ENCODE assay signal across 9 mouse cellular contexts in genomic region chr9:72449367-72449766, GRCm38 (mm10). TPM values are rescaled to one million over a fixed set of nuclear protein-coding genes. Genes with fewer than 3 reads are reported as not detected.
DNase-seq lines count a peak whose midpoint lies in the region; ATAC-seq lines count a peak whose summit lies in the region.
"Had no signal": no experiment of that assay in that cellular context is flagged by ENCODE, and none has a peak within 500 bp of the region (broad histone marks: within the 10 kb centered on the region; RNA-seq: fewer than 3 reads in every experiment).

No protein-coding gene starts in this region.

- ATAC-seq in neural tube, embryonic 13.5 days (ENCODE audit: low read depth): no peak
- no peak for ATAC-seq in neural tube, embryonic 15.5 days (ENCODE audit: low FRiP score)
- peak; percentile 87 for ATAC-seq in erythroblast, adult 5-6 weeks (replicated peaks; ENCODE audit: low FRiP score, poor library complexity, severe bottlenecking)
- peak; percentile 59 for ATAC-seq in megakaryocyte-erythroid progenitor cell, adult 5-6 weeks (replicated peaks; ENCODE audit: low FRiP score, low TSS enrichment, poor library complexity, severe bottlenecking)
- ATAC-seq in hindbrain, embryonic 13.5 days (ENCODE audit: low FRiP score): no peak
- no peak for ATAC-seq in cerebellum, adult (ENCODE audit: insufficient number of reproducible peaks, low FRiP score, low TSS enrichment)
- no peak for ATAC-seq in hindbrain, embryonic 14.5 days (ENCODE audit: low FRiP score)

- no peak overlapping the region for H3K4me2 ChIP-seq in neural tube, embryonic 13.5 days
- no peak overlapping the region for H3K4me2 ChIP-seq in neural tube, embryonic 15.5 days
- H3K4me2 ChIP-seq in hindbrain, embryonic 13.5 days: no peak overlapping the region
- no peak overlapping the region for H3K4me2 ChIP-seq in hindbrain, embryonic 14.5 days (replicated peaks)
- H3K4me2 ChIP-seq: limb, embryonic 13.5 days had no signal

- 0 out of 2 replicates have a peak overlapping the region, but pooled peaks have one; percentile 31 for H3K9ac ChIP-seq in neural tube, embryonic 13.5 days
- no peak overlapping the region for H3K9ac ChIP-seq in neural tube, embryonic 15.5 days (replicated peaks)
- H3K9ac ChIP-seq in hindbrain, embryonic 13.5 days: no peak overlapping the region
- no peak overlapping the region for H3K9ac ChIP-seq in hindbrain, embryonic 14.5 days
- H3K9ac ChIP-seq: limb, embryonic 13.5 days had no signal

- H3K27me3 ChIP-seq in neural tube, embryonic 13.5 days: no peaks in the 10 kb centered on the region
- no peaks in the 10 kb centered on the region for H3K27me3 ChIP-seq in neural tube, embryonic 15.5 days (replicated peaks)
- no peaks in the 10 kb centered on the region for H3K27me3 ChIP-seq in hindbrain, embryonic 13.5 days
- no peaks in the 10 kb centered on the region for H3K27me3 ChIP-seq in hindbrain, embryonic 14.5 days (ENCODE audit: control insufficient read depth, insufficient read depth, low read length)
- H3K27me3 ChIP-seq: limb, embryonic 13.5 days had no signal

- DNase-seq in kidney, adult 9 months: peak; percentile 41
- DNase-seq in hindbrain, embryonic 14.5 days (ENCODE audit: low spot score): no peak

- H3K36me3 ChIP-seq in neural tube, embryonic 13.5 days: peaks cover 24% of the 10 kb centered on the region; the same call in 1 of the 2 replicates
- no peaks in the 10 kb centered on the region for H3K36me3 ChIP-seq in neural tube, embryonic 15.5 days
- H3K36me3 ChIP-seq in hindbrain, embryonic 13.5 days: peaks cover 13% of the 10 kb centered on the region
- no peaks in the 10 kb centered on the region for H3K36me3 ChIP-seq in hindbrain, embryonic 14.5 days (replicated peaks; ENCODE audit: control insufficient read depth, insufficient read depth)

- H3K9me3 ChIP-seq in neural tube, embryonic 13.5 days: no peaks in the 10 kb centered on the region
- H3K9me3 ChIP-seq in neural tube, embryonic 15.5 days (replicated peaks): no peaks in the 10 kb centered on the region
- H3K9me3 ChIP-seq in hindbrain, embryonic 13.5 days: no peaks in the 10 kb centered on the region
- no peaks in the 10 kb centered on the region for H3K9me3 ChIP-seq in hindbrain, embryonic 14.5 days (ENCODE audit: control insufficient read depth, low read length)
- H3K9me3 ChIP-seq: limb, embryonic 13.5 days had no signal

- 91% methylated on average over 7 of the region's 7 CpGs for WGBS in neural tube, embryonic 13.5 days
- WGBS in neural tube, embryonic 15.5 days: 88% methylated on average over 7 of the region's 7 CpGs
- 85% methylated on average over 7 of the region's 7 CpGs for WGBS in hindbrain, embryonic 13.5 days
- 92% methylated on average over 7 of the region's 7 CpGs for WGBS in hindbrain, embryonic 14.5 days

- no peaks in the 10 kb centered on the region for H3K4me1 ChIP-seq in neural tube, embryonic 13.5 days (replicated peaks)
- H3K4me1 ChIP-seq in neural tube, embryonic 15.5 days: no peaks in the 10 kb centered on the region
- 0 out of 2 replicates have a peak, but pooled peaks cover 3% of the 10 kb centered on the region for H3K4me1 ChIP-seq in hindbrain, embryonic 13.5 days (replicated peaks)
- no peaks in the 10 kb centered on the region for H3K4me1 ChIP-seq in hindbrain, embryonic 14.5 days (replicated peaks; ENCODE audit: control insufficient read depth, insufficient read depth, low read length)
- H3K4me1 ChIP-seq: limb, embryonic 13.5 days had no signal

- H3K27ac ChIP-seq in neural tube, embryonic 13.5 days (replicated peaks): no peak overlapping the region
- H3K27ac ChIP-seq in neural tube, embryonic 15.5 days (replicated peaks): no peak overlapping the region
- H3K27ac ChIP-seq in hindbrain, embryonic 13.5 days: no peak overlapping the region
- no peak overlapping the region for H3K27ac ChIP-seq in hindbrain, embryonic 14.5 days
- H3K27ac ChIP-seq: limb, embryonic 13.5 days had no signal

- H3K4me3 ChIP-seq in neural tube, embryonic 13.5 days: no peak overlapping the region
- no peak overlapping the region for H3K4me3 ChIP-seq in neural tube, embryonic 15.5 days (replicated peaks)
- no peak overlapping the region for H3K4me3 ChIP-seq in hindbrain, embryonic 13.5 days
- H3K4me3 ChIP-seq in hindbrain, embryonic 14.5 days (replicated peaks; ENCODE audit: low read length): no peak overlapping the region
- H3K4me3 ChIP-seq: limb, embryonic 13.5 days had no signal

RNA-seq across cellular contexts. Expression of gene Mns1, which starts 11.6 kb away (rescaled TPM):
- 6.9 and 10.8 TPM in 2 replicates for polyA plus RNA-seq in neural tube, embryonic 13.5 days (2015; fragmentation: Nextera tagmentation; extraction: Ambion mirVana)
- polyA plus RNA-seq in neural tube, embryonic 15.5 days (2015; fragmentation: Nextera tagmentation; extraction: Ambion mirVana): 6.4 and 13.2 TPM in 2 replicates
- 31.7 and 53.5 TPM in 2 replicates for total RNA-seq in erythroblast, adult 5-6 weeks (2015; ENCODE audit: low replicate concordance)
- 27.5 and 55.0 TPM in 2 replicates for total RNA-seq in erythroblast, adult 5-6 weeks (2017; ENCODE audit: low replicate concordance)
- total RNA-seq in megakaryocyte-erythroid progenitor cell, adult 5-6 weeks (2014; fragmentation: Nextera tagmentation): 201 and 223 TPM in 2 replicates
- total RNA-seq in megakaryocyte-erythroid progenitor cell, adult 5-6 weeks (2017): 410 and 555 TPM in 2 replicates
- 10.3 and 12.1 TPM in 2 replicates for polyA plus RNA-seq in hindbrain, embryonic 13.5 days (2015; fragmentation: Nextera tagmentation; extraction: Ambion mirVana)
- polyA plus RNA-seq in hindbrain, embryonic 14.5 days (2014; fragmentation: Nextera tagmentation; extraction: Ambion mirVana): 5.9 and 10.5 TPM in 2 replicates

RNA-seq across cellular contexts. Expression of gene Tex9, which starts 42.6 kb away (rescaled TPM):
- polyA plus RNA-seq in neural tube, embryonic 13.5 days (2015; fragmentation: Nextera tagmentation; extraction: Ambion mirVana): 36.4 and 38.6 TPM in 2 replicates
- polyA plus RNA-seq in neural tube, embryonic 15.5 days (2015; fragmentation: Nextera tagmentation; extraction: Ambion mirVana): 26.8 and 36.0 TPM in 2 replicates
- total RNA-seq in erythroblast, adult 5-6 weeks (2015; ENCODE audit: low replicate concordance): 1.7 and 6.5 TPM in 2 replicates
- 8.9 and 10.8 TPM in 2 replicates for total RNA-seq in erythroblast, adult 5-6 weeks (2017; ENCODE audit: low replicate concordance)
- 27.9 and 34.0 TPM in 2 replicates for total RNA-seq in megakaryocyte-erythroid progenitor cell, adult 5-6 weeks (2014; fragmentation: Nextera tagmentation)
- 30.5 and 52.0 TPM in 2 replicates for total RNA-seq in megakaryocyte-erythroid progenitor cell, adult 5-6 weeks (2017)
- 38.9 and 43.2 TPM in 2 replicates for polyA plus RNA-seq in hindbrain, embryonic 13.5 days (2015; fragmentation: Nextera tagmentation; extraction: Ambion mirVana)
- 25.4 and 35.9 TPM in 2 replicates for polyA plus RNA-seq in hindbrain, embryonic 14.5 days (2014; fragmentation: Nextera tagmentation; extraction: Ambion mirVana)

Comparison
In these comparisons a context has a peak if more than half of its experiments do, and no peak if none do; other contexts are left out.
1. ATAC-seq: peak in erythroblast, adult 5-6 weeks (single experiment) and megakaryocyte-erythroid progenitor cell, adult 5-6 weeks (single experiment); none in neural tube, embryonic 13.5 days (single experiment), neural tube, embryonic 15.5 days (single experiment), hindbrain, embryonic 13.5 days (single experiment), cerebellum, adult (single experiment) and hindbrain, embryonic 14.5 days (single experiment).